Mouse (Mus musculus) kidney, embryonic 15.5 days (tissue): ENCODE results near the gene Rngtt. TPM values are rescaled to one million over a fixed set of nuclear protein-coding genes. Genes with fewer than 3 reads are reported as not detected.
A peak's percentile ranks its signal among the peaks of the same experiment; 100 is the strongest.
"Not testable (repeated sequence)": the region's sequence is repeated elsewhere in the genome, so short reads cannot be mapped to it uniquely, and the experiment has no call there.

Source experiments
- ATAC-seq: fragments of 200-750 bp; cut with Nextera tagmentation; replicated peaks from 2 replicates; pipeline ENCODE4 v1.8.0; 2017; ENCODE audit warnings: moderate TSS enrichment; ENCODE audit not compliant: low FRiP score
- H3K27ac ChIP-seq: fragments of 300-500 bp; sonication (generic); 2 replicates; pipeline ENCODE4 v1.5.1; 2015; ENCODE audit warnings: mild to moderate bottlenecking, inconsistent platforms
- H3K27me3 ChIP-seq: fragments of 300-500 bp; sonication (generic); 2 replicates; pipeline ENCODE4 v1.6.1; 2015; ENCODE audit warnings: inconsistent platforms
- H3K36me3 ChIP-seq: fragments of 300-500 bp; sonication (generic); 2 replicates; pipeline ENCODE4 v1.6.1; 2015; ENCODE audit warnings: inconsistent platforms
- H3K4me1 ChIP-seq: fragments of 300-500 bp; sonication (generic); 2 replicates; pipeline ENCODE4 v1.6.1; 2015; ENCODE audit warnings: inconsistent platforms
- H3K4me2 ChIP-seq: fragments of 300-500 bp; sonication (generic); 2 replicates; pipeline ENCODE4 v1.6.1; 2015; ENCODE audit warnings: moderate library complexity, mild to moderate bottlenecking, inconsistent platforms
- H3K4me3 ChIP-seq: fragments of 300-500 bp; sonication (generic); replicated peaks from 2 replicates; pipeline ENCODE4 v1.5.1; 2015; ENCODE audit warnings: mild to moderate bottlenecking, inconsistent platforms
- H3K9ac ChIP-seq: fragments of 300-500 bp; sonication (generic); 2 replicates; pipeline ENCODE4 v1.6.1; 2015; ENCODE audit warnings: mild to moderate bottlenecking, inconsistent platforms
- H3K9me3 ChIP-seq: fragments of 300-500 bp; sonication (generic); replicated peaks from 2 replicates; pipeline ENCODE4 v1.6.1; 2016; ENCODE audit warnings: inconsistent platforms
- WGBS: fragments of 180-500 bp; shearing (Covaris S2); methylation state at CpG from one replicate; pipeline ENCODE4 v1.1.7; 2015; ENCODE audit warnings: mixed read lengths; 5-methylcytosine and 5-hydroxymethylcytosine counted together
- polyA plus RNA-seq: library from polyadenylated mRNA; unstranded; fragments of >200 nt; fragmentation: Nextera tagmentation; extraction: Ambion mirVana; gene quantifications from 2 replicates; pipeline ENCODE4 v1.2.1, GENCODE M21; 2015

Rngtt gene
- polyA plus RNA-seq, 1 experiment from 2014 or later = 25.3 TPM

- peak overlapping the region; percentile 33 for H3K4me3 ChIP-seq
Observed at GRCm38 (mm10) chr4:33289106-33289650, 20.9 kb upstream of the Rngtt start.

GRCm38 (mm10) chr4:33290002-33290401, 20.1 kb upstream of the Rngtt start, which contains the start of gene Pnrc1:
Pnrc1 (minus strand) TSS chr4:33290163.
- Histone ChIP-seq H3K4me1 (no peaks in the 10 kb centered on the region), H3K9me3 (no peaks in the 10 kb centered on the region), H3K4me3 (peak within 1 kb of the TSS; percentile 33), H3K27me3 (no peaks in the 10 kb centered on the region), H3K9ac (no peak within 1 kb of the TSS), H3K27ac (peak within 1 kb of the TSS; percentile 11; the same call in 1 of the 2 replicates), H3K4me2 (peak within 1 kb of the TSS; percentile 49), H3K36me3 (no peaks in the 10 kb centered on the region)
- peak; percentile 95 for ATAC-seq
- WGBS = 39% methylated on average over 3 of the region's 3 CpGs

More at GRCm38 (mm10) chr4:33289106-33289650, 20.9 kb upstream of the Rngtt start:
- ATAC-seq = no peak
- Histone ChIP-seq H3K9ac (no peak overlapping the region), H3K4me1 (no peaks in the 10 kb centered on the region), H3K4me2 (peak overlapping the region; percentile 49), H3K36me3 (no peaks in the 10 kb centered on the region), H3K27ac (no peak overlapping the region), H3K27me3 (no peaks in the 10 kb centered on the region), H3K9me3 (no peaks in the 10 kb centered on the region)
- WGBS = 78% methylated on average over 12 of the region's 12 CpGs

- H3K27me3 ChIP-seq = no peaks in the 10 kb centered on the region
- H3K9ac ChIP-seq = no peak overlapping the region
- no peaks in the 10 kb centered on the region for H3K4me1 ChIP-seq
- no peak overlapping the region for H3K4me2 ChIP-seq
- no peak overlapping the region for H3K27ac ChIP-seq
- H3K36me3 ChIP-seq = no peaks in the 10 kb centered on the region
- H3K4me3 ChIP-seq = no peak overlapping the region
- ATAC-seq = no peak
- WGBS = 60% methylated on average over 4 of the region's 4 CpGs
- H3K9me3 ChIP-seq = no peaks in the 10 kb centered on the region
Observed at GRCm38 (mm10) chr4:33290878-33291277, 19.2 kb upstream of the Rngtt start.

GRCm38 (mm10) chr4:33292409-33293370, 17.4 kb upstream of the Rngtt start:
- 21% methylated on average over 16 of the region's 16 CpGs for whole genome bisulfite sequencing
- H3K4me3 ChIP-seq = no peak overlapping the region
- no peaks in the 10 kb centered on the region for H3K27me3 ChIP-seq
- peak overlapping the region; percentile 36 for H3K4me2 ChIP-seq
- no peaks in the 10 kb centered on the region for H3K36me3 ChIP-seq
- H3K9ac ChIP-seq = no peak overlapping the region
- H3K9me3 ChIP-seq = no peaks in the 10 kb centered on the region
- no peaks in the 10 kb centered on the region for H3K4me1 ChIP-seq
- H3K27ac ChIP-seq = no peak overlapping the region
- ATAC-seq = no peak

GRCm38 (mm10) chr4:33300891-33301665, 9.0 kb upstream of the Rngtt start:
- H3K4me2 ChIP-seq, H3K4me3 ChIP-seq, H3K9ac ChIP-seq, H3K4me1 ChIP-seq, H3K27ac ChIP-seq, H3K27me3 ChIP-seq, ATAC-seq, H3K36me3 ChIP-seq, H3K9me3 ChIP-seq: not testable (repeated sequence)
- 85% methylated on average over 6 of the region's 6 CpGs for WGBS

- 90% methylated on average over 1 of the region's 1 CpGs for WGBS
- ATAC-seq = no peak
- H3K9me3 ChIP-seq = no peaks in the 10 kb centered on the region
- H3K9ac ChIP-seq = no peak overlapping the region
- H3K27me3 ChIP-seq = no peaks in the 10 kb centered on the region
- H3K4me2 ChIP-seq = no peak overlapping the region
- no peak overlapping the region for H3K27ac ChIP-seq
- no peaks in the 10 kb centered on the region for H3K4me1 ChIP-seq
- no peaks in the 10 kb centered on the region for H3K36me3 ChIP-seq
- H3K4me3 ChIP-seq = no peak overlapping the region
Observed at GRCm38 (mm10) chr4:33303057-33303456, 7.1 kb upstream of the Rngtt start.

GRCm38 (mm10) chr4:33307146-33307545, 3.0 kb upstream of the Rngtt start:
- 67% methylated on average over 4 of the region's 4 CpGs for WGBS
- Histone ChIP-seq H3K9me3 (no peaks in the 10 kb centered on the region), H3K9ac (no peak overlapping the region), H3K4me2 (no peak overlapping the region), H3K36me3 (0 out of 2 replicates have a peak, but pooled peaks cover 2% of the 10 kb centered on the region), H3K27ac (no peak overlapping the region), H3K4me3 (no peak overlapping the region), H3K27me3 (no peaks in the 10 kb centered on the region), H3K4me1 (peaks cover 11% of the 10 kb centered on the region)
- ATAC-seq = no peak

GRCm38 (mm10) chr4:33310840-33311437, 828 bp downstream of the Rngtt start:
- no peak for ATAC-seq
- H3K27ac ChIP-seq = peak overlapping the region; percentile 75; the same call in 1 of the 2 replicates

GRCm38 (mm10) chr4:33314150-33314549, 4.0 kb downstream of the Rngtt start:
- not testable (repeated sequence) for H3K9ac ChIP-seq, H3K4me3 ChIP-seq, ATAC-seq, H3K9me3 ChIP-seq, H3K4me2 ChIP-seq, H3K36me3 ChIP-seq, H3K27me3 ChIP-seq, H3K27ac ChIP-seq
- H3K4me1 ChIP-seq = peaks cover 14% of the 10 kb centered on the region
- WGBS = 94% methylated on average over 7 of the region's 8 CpGs

More at GRCm38 (mm10) chr4:33310840-33311437, 828 bp downstream of the Rngtt start:
- Histone ChIP-seq H3K27me3 (no peaks in the 10 kb centered on the region), H3K36me3 (0 out of 2 replicates have a peak, but pooled peaks cover 5% of the 10 kb centered on the region), H3K9ac (peak overlapping the region; percentile 73), H3K4me1 (peaks cover 14% of the 10 kb centered on the region), H3K4me2 (peak overlapping the region; percentile 69), H3K4me3 (peak overlapping the region; percentile 87), H3K9me3 (no peaks in the 10 kb centered on the region)
- 17% methylated on average over 12 of the region's 12 CpGs for WGBS

- 78% methylated on average over 5 of the region's 5 CpGs for WGBS
- 0 out of 2 replicates have a peak, but pooled peaks cover 7% of the 10 kb centered on the region for H3K36me3 ChIP-seq
- no peak overlapping the region for H3K4me3 ChIP-seq
- no peaks in the 10 kb centered on the region for H3K27me3 ChIP-seq
- no peak for ATAC-seq
- no peak overlapping the region for H3K4me2 ChIP-seq
- peaks cover 14% of the 10 kb centered on the region for H3K4me1 ChIP-seq
- H3K9ac ChIP-seq = no peak overlapping the region
- no peak overlapping the region for H3K27ac ChIP-seq
- no peaks in the 10 kb centered on the region for H3K9me3 ChIP-seq
Observed at GRCm38 (mm10) chr4:33315840-33316239, 5.7 kb downstream of the Rngtt start.

GRCm38 (mm10) chr4:33331147-33331546, 21.0 kb downstream of the Rngtt start:
- no peaks in the 10 kb centered on the region for H3K9me3 ChIP-seq
- WGBS = 92% methylated on average over 4 of the region's 4 CpGs
- no peak overlapping the region for H3K9ac ChIP-seq
- H3K4me2 ChIP-seq = no peak overlapping the region
- H3K27me3 ChIP-seq = no peaks in the 10 kb centered on the region
- H3K4me3 ChIP-seq = no peak overlapping the region
- H3K4me1 ChIP-seq = no peaks in the 10 kb centered on the region
- no peak for ATAC-seq
- no peak overlapping the region for H3K27ac ChIP-seq
- H3K36me3 ChIP-seq = peaks cover 55% of the 10 kb centered on the region
